Mouse (Mus musculus): ENCODE measurements at regions not wholly inside any gene's neighbourhood (a gene's known extent, or its start where the extent isn't known, plus 50 kb on each side); places are given as distances from the start of the nearest gene placed in this dataset.

DNA sequence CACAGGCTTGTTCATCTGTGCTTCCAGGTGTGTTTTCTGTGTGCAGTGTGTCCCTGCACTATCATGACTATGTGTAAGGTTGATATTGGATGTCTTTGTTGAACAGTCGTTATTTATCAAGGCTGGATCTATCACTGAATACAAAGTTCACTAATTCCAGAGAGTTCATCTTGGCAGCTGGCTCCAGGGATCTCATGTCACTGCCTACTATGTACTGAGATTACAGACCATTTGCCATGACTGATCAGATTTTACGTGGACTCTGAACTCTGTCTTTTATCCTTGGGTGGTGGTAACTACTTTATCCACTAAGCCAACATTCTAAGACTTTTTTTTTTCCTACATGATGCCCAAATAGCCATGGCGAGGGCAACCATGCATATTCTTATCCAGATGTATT lies 173.8 kb downstream of the Kcnj2 start:
- no peak for TF ChIP-seq EP300 (IDR thresholded peaks at IDR 0.05; ENCODE audit: low read depth)
- TF ChIP-seq CTCF (IDR thresholded peaks at IDR 0.05; ENCODE audit: low read depth), result no peak

Data from liver, embryonic 14.5 days (tissue).